Mouse (Mus musculus) spleen, postnatal 10 days (tissue): ENCODE results near the gene Slc1a3.

ENCODE experiments used
- DNase-seq, 2 experiments: peaks; one replicate each; pipeline ENCODE4 v3.0.0; 2021 to 2022; ENCODE audit warnings: low spot score in 2 of 2

Gene Slc1a3

GRCm38 (mm10) chr15:8710146-8711006, at the start of gene Slc1a3:
Gene Slc1a3 (minus strand): TSS chr15:8710764.
- no peak for DNase-seq

- no peak for DNase-seq
These were observed 48.5 kb upstream of the Slc1a3 start for GRCm38 (mm10) chr15:8759026-8759425.

GRCm38 (mm10) chr15:8756441-8756840, 45.9 kb upstream of the Slc1a3 start:
- DNase-seq: no peak

- no peak for DNase-seq
These were observed 39.2 kb upstream of the Slc1a3 start for GRCm38 (mm10) chr15:8749762-8750161.

- DNase-seq: no peak
These were observed 38.2 kb upstream of the Slc1a3 start for GRCm38 (mm10) chr15:8748771-8749170.

GRCm38 (mm10) chr15:8741593-8741992, 31.0 kb upstream of the Slc1a3 start:
- no peak for DNase-seq

GRCm38 (mm10) chr15:8740724-8741123, 30.2 kb upstream of the Slc1a3 start:
- no peak for DNase-seq

GRCm38 (mm10) chr15:8738156-8738555, 27.6 kb upstream of the Slc1a3 start:
- no peak for DNase-seq

- DNase-seq: no peak
These were observed 23.8 kb upstream of the Slc1a3 start for GRCm38 (mm10) chr15:8734363-8734739.

GRCm38 (mm10) chr15:8733669-8734362, 23.3 kb upstream of the Slc1a3 start:
- no peak for DNase-seq

GRCm38 (mm10) chr15:8728861-8729260, 18.3 kb upstream of the Slc1a3 start:
- DNase-seq: no peak

- no peak for DNase-seq
These were observed 12.0 kb upstream of the Slc1a3 start for GRCm38 (mm10) chr15:8722386-8723100.

- no peak for DNase-seq
These were observed 11.2 kb upstream of the Slc1a3 start for GRCm38 (mm10) chr15:8721746-8722145.

- no peak for DNase-seq
These were observed 10.4 kb upstream of the Slc1a3 start for GRCm38 (mm10) chr15:8721005-8721404.

GRCm38 (mm10) chr15:8718496-8718895, 7.9 kb upstream of the Slc1a3 start:
- no peak for DNase-seq

- DNase-seq: no peak
These were observed 6.5 kb upstream of the Slc1a3 start for GRCm38 (mm10) chr15:8717021-8717571.

- no peak for DNase-seq
These were observed 5.9 kb upstream of the Slc1a3 start for GRCm38 (mm10) chr15:8716330-8716964.

GRCm38 (mm10) chr15:8715666-8716065, 5.1 kb upstream of the Slc1a3 start:
- DNase-seq: no peak

GRCm38 (mm10) chr15:8712433-8712984, 1.9 kb upstream of the Slc1a3 start:
- no peak for DNase-seq

GRCm38 (mm10) chr15:8711630-8712310, 1.2 kb upstream of the Slc1a3 start:
- no peak for DNase-seq

- no peak for DNase-seq
These were observed 986 bp downstream of the Slc1a3 start for GRCm38 (mm10) chr15:8709578-8709977.
